Mouse (Mus musculus): ENCODE measurements around the gene Gm156. TPM values are rescaled to one million over a fixed set of nuclear protein-coding genes. Genes with fewer than 3 reads are reported as not detected.
"Not testable (repeated sequence)": the region's sequence is repeated elsewhere in the genome, so short reads cannot be mapped to it uniquely, and the experiment has no call there.

Gm156 gene
- polyA plus RNA-seq (2012; rRNA removed), result not detected in 2 replicates

- H3K36me3 ChIP-seq (ENCODE audit: control insufficient read depth, insufficient read depth, low read length); H3K4me1 ChIP-seq (ENCODE audit: control insufficient read depth, insufficient read depth, low read length); H3K4me3 ChIP-seq (ENCODE audit: insufficient read depth, low read depth, low read length); H3K27ac ChIP-seq (ENCODE audit: insufficient read depth, low read depth, low read length); DNase-seq; H3K27me3 ChIP-seq (replicated peaks; ENCODE audit: control insufficient read depth, insufficient read depth, low read length): not testable (repeated sequence)
- WGBS, result 81% methylated on average over 3 of the region's 3 CpGs
Observed at GRCm38 (mm10) chr6:129784170-129784569, at the start of gene Gm156. Gm156 (minus strand) TSS chr6:129784270.

GRCm38 (mm10) chr6:129825559-129825958, 41.5 kb upstream of the Gm156 start:
- Histone ChIP-seq H3K4me3 (ENCODE audit: insufficient read depth, low read depth, low read length) (no peak overlapping the region), H3K27me3 (replicated peaks; ENCODE audit: control insufficient read depth, insufficient read depth, low read length) (no peaks in the 10 kb centered on the region), H3K4me1 (ENCODE audit: control insufficient read depth, insufficient read depth, low read length) (no peaks in the 10 kb centered on the region), H3K27ac (ENCODE audit: insufficient read depth, low read depth, low read length) (no peak overlapping the region), H3K36me3 (ENCODE audit: control insufficient read depth, insufficient read depth, low read length) (no peaks in the 10 kb centered on the region)
- WGBS, result 90% methylated on average over 1 of the region's 1 CpGs
- TF ChIP-seq CTCF (conservative IDR thresholded peaks at IDR 0.05; ENCODE audit: insufficient read depth, insufficient read length, low read depth, low read length) (no peak), POLR2A (IDR thresholded peaks at IDR 0.05; ENCODE audit: low read depth, low read length) (no peak)
- DNase-seq, result no peak

- no peak for DNase-seq
- H3K27ac ChIP-seq (ENCODE audit: insufficient read depth, low read depth, low read length), result no peak overlapping the region
- no peaks in the 10 kb centered on the region for H3K36me3 ChIP-seq (ENCODE audit: control insufficient read depth, insufficient read depth, low read length)
- TF ChIP-seq CTCF (conservative IDR thresholded peaks at IDR 0.05; ENCODE audit: insufficient read depth, insufficient read length, low read depth, low read length) (no peak), POLR2A (IDR thresholded peaks at IDR 0.05; ENCODE audit: low read depth, low read length) (no peak)
- H3K4me3 ChIP-seq (ENCODE audit: insufficient read depth, low read depth, low read length), result no peak overlapping the region
- no peaks in the 10 kb centered on the region for H3K4me1 ChIP-seq (ENCODE audit: control insufficient read depth, insufficient read depth, low read length)
- H3K27me3 ChIP-seq (replicated peaks; ENCODE audit: control insufficient read depth, insufficient read depth, low read length), result no peaks in the 10 kb centered on the region
- 84% methylated on average over 1 of the region's 1 CpGs for WGBS
Observed at GRCm38 (mm10) chr6:129824004-129824403, 39.9 kb upstream of the Gm156 start.

- Histone ChIP-seq H3K27ac (ENCODE audit: insufficient read depth, low read depth, low read length) (no peak overlapping the region), H3K36me3 (ENCODE audit: control insufficient read depth, insufficient read depth, low read length) (no peaks in the 10 kb centered on the region), H3K27me3 (replicated peaks; ENCODE audit: control insufficient read depth, insufficient read depth, low read length) (no peaks in the 10 kb centered on the region), H3K4me3 (ENCODE audit: insufficient read depth, low read depth, low read length) (no peak overlapping the region), H3K4me1 (ENCODE audit: control insufficient read depth, insufficient read depth, low read length) (no peaks in the 10 kb centered on the region)
- TF ChIP-seq CTCF (conservative IDR thresholded peaks at IDR 0.05; ENCODE audit: insufficient read depth, insufficient read length, low read depth, low read length) (no peak), POLR2A (IDR thresholded peaks at IDR 0.05; ENCODE audit: low read depth, low read length) (no peak)
- no peak for DNase-seq
- WGBS, result 60% methylated on average over 3 of the region's 3 CpGs
Observed at GRCm38 (mm10) chr6:129817731-129818130, 33.7 kb upstream of the Gm156 start.

GRCm38 (mm10) chr6:129747654-129748032, 36.4 kb downstream of the Gm156 start:
- H3K4me3 ChIP-seq (ENCODE audit: insufficient read depth, low read depth, low read length), result no peak overlapping the region
- H3K27me3 ChIP-seq (replicated peaks; ENCODE audit: control insufficient read depth, insufficient read depth, low read length), result no peaks in the 10 kb centered on the region
- no peaks in the 10 kb centered on the region for H3K36me3 ChIP-seq (ENCODE audit: control insufficient read depth, insufficient read depth, low read length)
- WGBS, result 51% methylated on average over 3 of the region's 3 CpGs
- TF ChIP-seq POLR2A (IDR thresholded peaks at IDR 0.05; ENCODE audit: low read depth, low read length) (no peak), CTCF (conservative IDR thresholded peaks at IDR 0.05; ENCODE audit: insufficient read depth, insufficient read length, low read depth, low read length) (no peak)
- DNase-seq, result no peak
- H3K27ac ChIP-seq (ENCODE audit: insufficient read depth, low read depth, low read length), result no peak overlapping the region
- no peaks in the 10 kb centered on the region for H3K4me1 ChIP-seq (ENCODE audit: control insufficient read depth, insufficient read depth, low read length)

GRCm38 (mm10) chr6:129747016-129747653, 36.9 kb downstream of the Gm156 start:
- no peaks in the 10 kb centered on the region for H3K4me1 ChIP-seq (ENCODE audit: control insufficient read depth, insufficient read depth, low read length)
- H3K27me3 ChIP-seq (replicated peaks; ENCODE audit: control insufficient read depth, insufficient read depth, low read length), result no peaks in the 10 kb centered on the region
- peak; percentile 5 for DNase-seq
- 68% methylated on average over 4 of the region's 4 CpGs for WGBS
- H3K36me3 ChIP-seq (ENCODE audit: control insufficient read depth, insufficient read depth, low read length), result no peaks in the 10 kb centered on the region
- H3K27ac ChIP-seq (ENCODE audit: insufficient read depth, low read depth, low read length), result no peak overlapping the region
- no peak overlapping the region for H3K4me3 ChIP-seq (ENCODE audit: insufficient read depth, low read depth, low read length)
- TF ChIP-seq CTCF (conservative IDR thresholded peaks at IDR 0.05; ENCODE audit: insufficient read depth, insufficient read length, low read depth, low read length), result no peak
- no peak for TF ChIP-seq POLR2A (IDR thresholded peaks at IDR 0.05; ENCODE audit: low read depth, low read length)

- no peak overlapping the region for H3K27ac ChIP-seq (ENCODE audit: insufficient read depth, low read depth, low read length)
- no peaks in the 10 kb centered on the region for H3K4me1 ChIP-seq (ENCODE audit: control insufficient read depth, insufficient read depth, low read length)
- 63% methylated on average over 3 of the region's 3 CpGs for WGBS
- no peak overlapping the region for H3K4me3 ChIP-seq (ENCODE audit: insufficient read depth, low read depth, low read length)
- H3K27me3 ChIP-seq (replicated peaks; ENCODE audit: control insufficient read depth, insufficient read depth, low read length), result no peaks in the 10 kb centered on the region
- DNase-seq, result no peak
- TF ChIP-seq CTCF (conservative IDR thresholded peaks at IDR 0.05; ENCODE audit: insufficient read depth, insufficient read length, low read depth, low read length), result 0 out of 2 replicates have a peak, but pooled peaks have one; percentile 10
- no peak for TF ChIP-seq POLR2A (IDR thresholded peaks at IDR 0.05; ENCODE audit: low read depth, low read length)
- no peaks in the 10 kb centered on the region for H3K36me3 ChIP-seq (ENCODE audit: control insufficient read depth, insufficient read depth, low read length)
Observed at GRCm38 (mm10) chr6:129746151-129746550, 37.9 kb downstream of the Gm156 start.

Data from kidney, adult 2 months (tissue).